Mouse (Mus musculus) bone marrow, adult 2 months (tissue): ENCODE data around the gene Hck.

ENCODE experiments used
- CTCF ChIP-seq: fragments of 200-500 bp; IDR thresholded peaks from 2 replicates; pipeline ENCODE4 v1.5.1; 2011; ENCODE audit warnings: low read length, control low read depth; ENCODE audit not compliant: control insufficient read depth, insufficient read depth
- POLR2A ChIP-seq: fragments of 200-500 bp; IDR thresholded peaks from 2 replicates; pipeline ENCODE4 v1.6.1; 2011; ENCODE audit warnings: low read depth, mild to moderate bottlenecking, control low read depth, low read length, borderline replicate concordance; ENCODE audit not compliant: control insufficient read depth

DNA sequence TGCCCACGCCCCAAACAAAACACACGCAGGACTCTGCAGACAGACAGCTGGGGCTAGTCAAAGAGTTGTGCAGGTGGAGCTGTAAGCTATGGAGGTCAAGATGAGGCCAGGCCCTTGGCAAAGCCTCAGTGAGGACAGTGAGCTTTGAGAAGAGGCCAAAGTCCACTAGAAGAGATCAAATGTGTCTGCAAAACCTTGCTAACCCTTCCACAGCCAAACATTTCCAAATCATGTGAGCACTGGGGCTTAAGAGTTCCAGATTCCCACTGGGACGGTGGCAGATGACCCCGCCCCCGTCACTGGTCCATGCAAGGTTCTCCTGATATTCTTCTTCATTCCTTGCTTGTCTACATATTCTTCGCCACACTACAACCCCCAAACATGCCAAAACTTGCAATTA is 26.4 kb upstream of the Hck start:
- TF ChIP-seq POLR2A (no peak), CTCF (no peak)
